Mouse (Mus musculus): ENCODE results near the gene Olfr288. TPM values are rescaled to one million over a fixed set of nuclear protein-coding genes. Genes with fewer than 3 reads are reported as not detected.

Olfr288 gene
- polyA plus RNA-seq, 1 experiment from 2014 or later, result not detected

DNA sequence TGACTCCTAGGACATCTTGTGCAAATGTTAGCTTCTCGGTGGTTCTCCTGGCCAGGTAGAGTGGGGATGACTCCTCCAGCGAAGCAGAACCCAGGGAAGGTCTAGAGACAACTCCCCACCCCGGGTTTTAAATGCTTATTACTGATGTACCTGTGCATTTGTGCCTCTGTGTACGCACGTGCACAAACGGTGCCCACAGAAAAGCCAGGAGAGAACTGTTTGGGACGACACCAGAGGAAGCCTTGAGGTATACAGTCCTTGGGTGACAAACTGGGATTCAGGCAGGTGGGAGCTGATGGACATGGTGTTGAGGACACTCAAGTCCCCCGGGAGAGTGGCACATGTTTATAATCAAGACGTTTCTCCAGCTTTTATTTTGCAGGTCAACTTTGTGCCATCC, 24.4 kb downstream of the Olfr288 start:
- ATAC-seq (ENCODE audit: insufficient number of reproducible peaks, low FRiP score, low TSS enrichment, low read depth) (no peak), DNase-seq (ENCODE audit: low spot score) (no peak)
- no peaks in the 10 kb centered on the region for H3K9me3 ChIP-seq (ENCODE audit: control insufficient read depth, low read length)
- H3K4me3 ChIP-seq (ENCODE audit: low read depth, low read length), result no peak overlapping the region
- H3K4me2 ChIP-seq (ENCODE audit: low read depth, severe bottlenecking), result no peak overlapping the region
- H3K36me3 ChIP-seq (ENCODE audit: control insufficient read depth, insufficient read depth, low read length), result no peaks in the 10 kb centered on the region
- peaks cover 10% of the 10 kb centered on the region; the same call in 1 of the 2 replicates for H3K4me1 ChIP-seq (ENCODE audit: control insufficient read depth, insufficient read depth, low read length)
- WGBS, result 72% methylated on average over 9 of the region's 9 CpGs
- H3K9ac ChIP-seq (ENCODE audit: low read length), result no peak overlapping the region
- H3K27me3 ChIP-seq (ENCODE audit: control insufficient read depth, insufficient read depth, low read length), result peaks cover 41% of the 10 kb centered on the region
- H3K27ac ChIP-seq (replicated peaks; ENCODE audit: low read depth, low read length), result no peak overlapping the region

DNA sequence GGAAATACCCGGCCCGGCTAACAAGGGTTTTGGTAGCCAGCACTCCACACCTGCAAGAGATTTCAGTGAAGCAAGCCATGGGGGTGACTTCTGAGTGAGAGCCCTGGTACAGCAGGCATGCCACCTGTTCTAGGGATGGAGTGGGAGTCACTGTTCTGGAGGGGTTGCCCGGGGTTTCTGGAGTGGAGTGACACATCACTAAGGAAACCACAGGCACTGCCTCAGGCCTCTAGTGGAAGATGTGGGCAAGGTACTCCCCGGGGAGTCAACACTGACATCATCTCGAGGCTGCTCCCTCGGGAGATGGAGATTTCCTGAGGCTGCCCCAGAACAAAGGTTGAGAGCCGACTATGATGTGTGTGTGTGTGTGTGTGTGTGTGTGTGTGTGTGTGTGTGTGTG, 25.0 kb downstream of the Olfr288 start:
- H3K4me2 ChIP-seq (ENCODE audit: low read depth, severe bottlenecking), result no peak overlapping the region
- ATAC-seq (ENCODE audit: insufficient number of reproducible peaks, low FRiP score, low TSS enrichment, low read depth) (no peak), DNase-seq (ENCODE audit: low spot score) (no peak)
- peaks cover 10% of the 10 kb centered on the region; the same call in 1 of the 2 replicates for H3K4me1 ChIP-seq (ENCODE audit: control insufficient read depth, insufficient read depth, low read length)
- H3K4me3 ChIP-seq (ENCODE audit: low read depth, low read length), result no peak overlapping the region
- H3K27ac ChIP-seq (replicated peaks; ENCODE audit: low read depth, low read length), result no peak overlapping the region
- H3K36me3 ChIP-seq (ENCODE audit: control insufficient read depth, insufficient read depth, low read length), result no peaks in the 10 kb centered on the region
- H3K9ac ChIP-seq (ENCODE audit: low read length), result no peak overlapping the region
- WGBS, result 51% methylated on average over 7 of the region's 7 CpGs
- H3K9me3 ChIP-seq (ENCODE audit: control insufficient read depth, low read length), result no peaks in the 10 kb centered on the region
- H3K27me3 ChIP-seq (ENCODE audit: control insufficient read depth, insufficient read depth, low read length), result peaks cover 41% of the 10 kb centered on the region

DNA sequence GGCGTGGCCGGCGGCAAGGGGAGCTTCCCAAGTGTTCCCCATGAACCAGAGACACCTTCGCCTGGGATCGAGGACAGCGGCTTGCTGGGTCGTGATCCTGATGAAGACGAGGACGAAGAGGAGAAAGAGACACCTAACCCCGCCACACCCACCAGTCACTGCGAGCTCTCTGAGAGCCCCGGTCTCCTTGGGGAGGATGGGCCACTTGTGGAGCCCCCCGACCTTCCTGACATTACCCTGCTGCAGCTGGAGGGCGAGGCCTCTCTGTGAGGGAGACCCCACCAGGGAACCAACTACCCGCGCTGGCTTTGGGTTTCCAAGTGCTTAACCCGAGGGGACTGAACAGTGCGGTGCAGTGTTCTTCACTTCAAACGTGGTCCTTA, 26.7 kb downstream of the Olfr288 start:
- DNase-seq (ENCODE audit: low spot score) (no peak), ATAC-seq (ENCODE audit: insufficient number of reproducible peaks, low FRiP score, low TSS enrichment, low read depth) (no peak)
- Histone ChIP-seq H3K4me2 (ENCODE audit: low read depth, severe bottlenecking) (no peak overlapping the region), H3K9me3 (ENCODE audit: control insufficient read depth, low read length) (no peaks in the 10 kb centered on the region), H3K4me1 (ENCODE audit: control insufficient read depth, insufficient read depth, low read length) (peaks cover 10% of the 10 kb centered on the region; the same call in 1 of the 2 replicates), H3K36me3 (ENCODE audit: control insufficient read depth, insufficient read depth, low read length) (no peaks in the 10 kb centered on the region), H3K27ac (replicated peaks; ENCODE audit: low read depth, low read length) (no peak overlapping the region), H3K9ac (ENCODE audit: low read length) (no peak overlapping the region; the same call in 1 of the 2 replicates), H3K4me3 (ENCODE audit: low read depth, low read length) (peak overlapping the region; percentile 48; the same call in 1 of the 2 replicates), H3K27me3 (ENCODE audit: control insufficient read depth, insufficient read depth, low read length) (peaks cover 41% of the 10 kb centered on the region)
- WGBS, result 6% methylated on average over 19 of the region's 19 CpGs

DNA sequence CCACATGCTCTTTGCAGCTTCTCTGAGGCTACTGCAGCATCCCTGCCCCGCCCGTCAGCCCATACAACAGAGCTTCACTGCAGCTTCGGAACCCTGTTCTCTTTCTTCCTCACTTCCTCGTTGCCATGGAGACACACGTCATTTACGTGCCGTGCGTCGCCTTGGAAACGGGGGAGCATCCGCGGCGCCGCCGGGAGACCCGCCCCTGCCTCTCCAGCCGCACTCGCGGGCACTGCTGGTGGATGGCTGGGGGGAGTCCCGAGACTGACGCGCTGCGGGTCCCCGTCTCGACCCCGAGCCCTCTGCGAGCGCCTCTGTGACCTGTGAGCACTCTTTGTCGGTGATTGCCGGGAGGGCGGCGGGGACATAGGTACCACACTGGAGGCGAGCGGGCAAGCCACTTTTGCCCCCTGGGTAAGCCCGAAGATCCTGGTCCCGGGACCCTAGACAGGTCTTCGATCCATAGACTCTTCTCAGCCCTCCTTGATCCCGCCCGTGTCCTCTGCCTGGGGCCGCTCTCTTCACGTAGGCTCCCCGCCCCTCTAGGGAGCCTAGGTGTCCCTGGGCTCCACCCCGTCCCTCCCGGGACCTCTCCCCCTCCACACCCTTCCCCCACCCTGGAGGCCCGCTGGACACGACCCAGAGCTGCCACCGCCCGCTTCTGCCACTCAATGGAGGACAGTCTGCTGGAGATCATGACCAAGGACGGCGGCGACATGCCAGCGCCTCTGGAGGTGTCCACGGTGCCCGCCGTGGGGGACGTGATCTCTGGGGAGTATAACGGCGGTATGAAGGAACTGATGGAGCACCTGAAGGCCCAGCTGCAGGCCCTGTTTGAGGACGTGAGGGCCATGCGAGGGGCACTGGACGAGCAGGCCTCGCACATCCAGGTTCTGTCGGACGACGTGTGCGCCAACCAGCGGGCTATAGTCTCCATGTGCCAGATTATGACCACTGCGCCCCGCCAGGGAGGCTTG, 27.4 kb downstream of the Olfr288 start:
- H3K27ac ChIP-seq (replicated peaks; ENCODE audit: low read depth, low read length), result no peak overlapping the region
- H3K4me3 ChIP-seq (ENCODE audit: low read depth, low read length), result peak overlapping the region; percentile 48
- ATAC-seq (ENCODE audit: insufficient number of reproducible peaks, low FRiP score, low TSS enrichment, low read depth) (peak; percentile 89), DNase-seq (ENCODE audit: low spot score) (peak; percentile 90)
- H3K4me1 ChIP-seq (ENCODE audit: control insufficient read depth, insufficient read depth, low read length), result peaks cover 10% of the 10 kb centered on the region; the same call in 1 of the 2 replicates
- H3K27me3 ChIP-seq (ENCODE audit: control insufficient read depth, insufficient read depth, low read length), result peaks cover 38% of the 10 kb centered on the region
- no peaks in the 10 kb centered on the region for H3K36me3 ChIP-seq (ENCODE audit: control insufficient read depth, insufficient read depth, low read length)
- H3K4me2 ChIP-seq (ENCODE audit: low read depth, severe bottlenecking), result peak overlapping the region; percentile 94
- H3K9me3 ChIP-seq (ENCODE audit: control insufficient read depth, low read length), result no peaks in the 10 kb centered on the region
- peak overlapping the region; percentile 34; the same call in 1 of the 2 replicates for H3K9ac ChIP-seq (ENCODE audit: low read length)
- WGBS, result 1% methylated on average over 69 of the region's 69 CpGs

DNA sequence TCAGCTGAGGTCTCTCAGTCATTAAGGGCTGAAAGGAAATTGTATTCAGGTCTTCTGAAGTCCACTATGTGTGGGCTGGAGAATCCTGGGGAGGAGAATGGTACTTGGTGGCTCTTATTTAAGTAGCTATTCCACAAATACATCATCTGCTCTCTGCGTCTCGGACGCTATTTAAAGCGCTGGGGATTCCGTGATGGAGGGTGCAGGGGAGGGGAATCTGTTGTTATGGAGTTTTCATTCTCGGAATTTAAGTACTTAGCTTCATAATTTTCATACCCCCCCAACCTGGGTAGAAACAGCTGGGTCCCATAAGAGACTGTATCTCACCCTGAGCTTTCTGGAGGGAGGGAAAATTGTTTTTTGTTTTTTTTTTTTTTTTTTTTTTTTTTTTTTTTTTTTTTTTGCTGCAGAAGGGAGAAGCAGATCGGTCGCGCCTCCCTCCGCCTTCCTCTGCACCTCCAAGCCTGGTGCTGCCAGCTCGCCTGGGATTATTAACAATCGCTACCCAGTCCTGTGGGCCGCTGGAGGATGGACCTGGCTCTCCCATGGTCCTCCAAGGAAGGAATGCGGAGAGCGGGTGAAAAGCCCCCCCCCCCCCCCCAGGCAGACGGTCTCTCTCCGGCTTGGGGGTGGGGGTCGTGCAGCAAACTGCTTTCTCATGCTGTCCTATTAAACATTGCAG, 28.2 kb downstream of the Olfr288 start, which contains the start of gene Ccdc184:
Gene Ccdc184, plus strand, starts transcription at position 196 of the 682 bp plus-strand sequence.
- Histone ChIP-seq H3K9me3 (ENCODE audit: control insufficient read depth, low read length) (no peaks in the 10 kb centered on the region), H3K9ac (ENCODE audit: low read length) (peak within 1 kb of the TSS; percentile 43), H3K4me2 (ENCODE audit: low read depth, severe bottlenecking) (peak within 1 kb of the TSS; percentile 94), H3K4me3 (ENCODE audit: low read depth, low read length) (peak within 1 kb of the TSS; percentile 48), H3K27ac (replicated peaks; ENCODE audit: low read depth, low read length) (no peak within 1 kb of the TSS), H3K36me3 (ENCODE audit: control insufficient read depth, insufficient read depth, low read length) (no peaks in the 10 kb centered on the region), H3K27me3 (ENCODE audit: control insufficient read depth, insufficient read depth, low read length) (peaks cover 36% of the 10 kb centered on the region), H3K4me1 (ENCODE audit: control insufficient read depth, insufficient read depth, low read length) (peaks cover 10% of the 10 kb centered on the region; the same call in 1 of the 2 replicates)
- no peak for DNase-seq (ENCODE audit: low spot score)
- ATAC-seq (ENCODE audit: insufficient number of reproducible peaks, low FRiP score, low TSS enrichment, low read depth), result no peak; the same call in 1 of the 2 replicates
- WGBS, result 4% methylated on average over 17 of the region's 18 CpGs

DNA sequence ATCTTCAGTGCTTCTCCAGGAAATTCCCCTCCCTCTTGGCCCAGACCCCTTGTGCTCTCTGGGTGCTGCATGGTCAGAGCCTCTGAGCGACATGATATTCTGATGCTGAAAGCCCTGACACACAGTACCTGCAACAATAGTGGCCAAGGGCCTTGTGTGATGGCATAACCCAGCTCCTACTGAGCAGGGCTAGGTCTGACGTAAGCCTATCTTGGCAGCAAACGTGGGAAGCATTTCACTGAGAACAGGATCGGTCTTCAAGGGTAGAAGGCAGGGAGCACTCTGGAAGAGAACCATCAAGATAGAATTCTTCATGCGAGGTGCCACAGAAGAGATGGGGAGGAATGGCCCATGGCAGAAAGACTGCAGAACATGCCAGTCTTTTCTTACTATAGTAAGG, 29.8 kb downstream of the Olfr288 start, which contains the start of gene Asb8:
Gene Asb8, minus strand, starts transcription at position 101 of the 400 bp plus-strand sequence.
- Histone ChIP-seq H3K4me3 (ENCODE audit: low read depth, low read length) (no peak within 1 kb of the TSS), H3K4me2 (ENCODE audit: low read depth, severe bottlenecking) (no peak within 1 kb of the TSS), H3K4me1 (ENCODE audit: control insufficient read depth, insufficient read depth, low read length) (peaks cover 10% of the 10 kb centered on the region; the same call in 1 of the 2 replicates), H3K27me3 (ENCODE audit: control insufficient read depth, insufficient read depth, low read length) (peaks cover 28% of the 10 kb centered on the region), H3K9me3 (ENCODE audit: control insufficient read depth, low read length) (no peaks in the 10 kb centered on the region), H3K9ac (ENCODE audit: low read length) (no peak within 1 kb of the TSS), H3K27ac (replicated peaks; ENCODE audit: low read depth, low read length) (no peak within 1 kb of the TSS), H3K36me3 (ENCODE audit: control insufficient read depth, insufficient read depth, low read length) (no peaks in the 10 kb centered on the region)
- ATAC-seq (ENCODE audit: insufficient number of reproducible peaks, low FRiP score, low TSS enrichment, low read depth), result no peak
- WGBS, result 79% methylated on average over 5 of the region's 5 CpGs
- no peak for DNase-seq (ENCODE audit: low spot score)

DNA sequence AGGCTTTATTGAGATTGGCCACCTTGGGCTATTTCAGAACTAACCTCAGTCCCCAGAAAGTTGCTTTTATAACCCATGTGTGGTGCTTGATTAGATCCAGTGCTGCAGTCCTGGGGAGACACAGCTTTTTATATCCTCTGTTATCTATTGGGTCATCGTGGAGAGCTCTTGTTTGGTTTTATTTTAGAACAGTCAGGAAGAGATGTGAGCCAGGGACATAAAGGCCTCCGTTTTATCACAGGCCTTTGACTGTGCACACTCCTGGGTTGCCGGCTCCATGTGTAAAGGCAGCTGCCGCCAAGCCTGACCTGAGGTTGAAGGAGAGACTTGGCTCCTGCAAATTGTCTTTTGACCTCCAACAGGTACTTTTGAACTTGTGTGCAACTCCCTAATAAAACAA, 32.8 kb downstream of the Olfr288 start:
- DNase-seq (ENCODE audit: low spot score) (no peak), ATAC-seq (ENCODE audit: insufficient number of reproducible peaks, low FRiP score, low TSS enrichment, low read depth) (no peak)
- Histone ChIP-seq H3K4me1 (ENCODE audit: control insufficient read depth, insufficient read depth, low read length) (0 out of 2 replicates have a peak, but pooled peaks cover 2% of the 10 kb centered on the region), H3K9me3 (ENCODE audit: control insufficient read depth, low read length) (no peaks in the 10 kb centered on the region), H3K36me3 (ENCODE audit: control insufficient read depth, insufficient read depth, low read length) (no peaks in the 10 kb centered on the region), H3K4me2 (ENCODE audit: low read depth, severe bottlenecking) (no peak overlapping the region), H3K27me3 (ENCODE audit: control insufficient read depth, insufficient read depth, low read length) (no peaks in the 10 kb centered on the region; the same call in 1 of the 2 replicates), H3K9ac (ENCODE audit: low read length) (no peak overlapping the region), H3K27ac (replicated peaks; ENCODE audit: low read depth, low read length) (no peak overlapping the region), H3K4me3 (ENCODE audit: low read depth, low read length) (no peak overlapping the region)
- WGBS, result 52% methylated on average over 4 of the region's 4 CpGs
